Mouse (Mus musculus) kidney, postnatal 0 days (tissue): ENCODE measurements around the gene Smtnl2. TPM values are rescaled to one million over a fixed set of nuclear protein-coding genes. Genes with fewer than 3 reads are reported as not detected.

Experiments
- ATAC-seq: fragments of 200-750 bp; cut with Nextera tagmentation; replicated peaks from 2 replicates; pipeline ENCODE4 v1.8.0; 2017; ENCODE audit warnings: low read depth, moderate number of reproducible peaks, moderate TSS enrichment, moderate library complexity; ENCODE audit not compliant: low FRiP score
- DNase-seq: peaks from one replicate; pipeline ENCODE4 v3.0.0-alpha.2; 2016; ENCODE audit warnings: low spot score
- H3K27ac ChIP-seq: fragments of 300-500 bp; sonication (generic); 2 replicates; pipeline ENCODE4 v1.5.1; 2014; ENCODE audit warnings: mild to moderate bottlenecking
- H3K27me3 ChIP-seq: fragments of 300-500 bp; sonication (generic); 2 replicates; pipeline ENCODE4 v1.6.1; 2014; ENCODE audit warnings: low read length, mixed read lengths; ENCODE audit not compliant: insufficient read depth
- H3K36me3 ChIP-seq: fragments of 300-500 bp; sonication (generic); 2 replicates; pipeline ENCODE4 v1.6.1; 2014; ENCODE audit warnings: low read length, mixed read lengths; ENCODE audit not compliant: insufficient read depth
- H3K4me1 ChIP-seq: fragments of 300-500 bp; sonication (generic); replicated peaks from 2 replicates; pipeline ENCODE4 v1.6.1; 2014; ENCODE audit warnings: antibody characterized with exemption, low read length, mixed read lengths; ENCODE audit not compliant: insufficient read depth
- H3K4me2 ChIP-seq: fragments of 300-500 bp; sonication (generic); 2 replicates; pipeline ENCODE4 v1.6.1; 2014; ENCODE audit warnings: mild to moderate bottlenecking, low read length, moderate library complexity, mixed read lengths
- H3K4me3 ChIP-seq: fragments of 300-500 bp; sonication (generic); replicated peaks from 2 replicates; pipeline ENCODE4 v1.5.1; 2014; ENCODE audit warnings: low read depth, low read length
- H3K9ac ChIP-seq: fragments of 300-500 bp; sonication (generic); 2 replicates; pipeline ENCODE4 v1.6.1; 2014; ENCODE audit warnings: low read depth, low read length
- H3K9me3 ChIP-seq: fragments of 300-500 bp; sonication (generic); replicated peaks from 2 replicates; pipeline ENCODE4 v1.6.1; 2016; ENCODE audit warnings: low read length, inconsistent platforms, mixed read lengths
- CTCF ChIP-seq: IDR thresholded peaks from 2 replicates; pipeline ENCODE4 v1.5.1; 2016; ENCODE audit warnings: antibody characterized with exemption, low read depth, mild to moderate bottlenecking, moderate library complexity
- WGBS: fragments of 180-500 bp; shearing (Covaris S2); extraction: QIAGEN DNeasy Blood & Tissue Kit; methylation state at CpG from one replicate; pipeline ENCODE4 v1.1.7; 2014; 5-methylcytosine and 5-hydroxymethylcytosine counted together
- polyA plus RNA-seq: library from polyadenylated mRNA; unstranded; fragments of >200 nt; fragmentation: Nextera tagmentation; extraction: Ambion mirVana; gene quantifications from 2 replicates; pipeline ENCODE4 v1.2.1, GENCODE M21; 2015

The Smtnl2 gene
- polyA plus RNA-seq, 1 experiment from 2014 or later = 112 TPM

- Histone ChIP-seq H3K9ac (peak overlapping the region; percentile 94; the same call in 1 of the 2 replicates), H3K9me3 (no peaks in the 10 kb centered on the region), H3K4me3 (peak overlapping the region; percentile 74), H3K27me3 (no peaks in the 10 kb centered on the region), H3K4me2 (peak overlapping the region; percentile 97), H3K36me3 (no peaks in the 10 kb centered on the region), H3K27ac (peak overlapping the region; percentile 98), H3K4me1 (peaks cover 29% of the 10 kb centered on the region)
- DNase-seq (no peak), ATAC-seq (peak; percentile 75)
- WGBS = 20% methylated on average over 9 of the region's 9 CpGs
- TF ChIP-seq CTCF = no peak
Observed at GRCm38 (mm10) chr11:72411945-72412344, 432 bp upstream of the Smtnl2 start.

GRCm38 (mm10) chr11:72410521-72411092 lies 906 bp downstream of the Smtnl2 start:
- Histone ChIP-seq H3K4me1 (peaks cover 39% of the 10 kb centered on the region), H3K4me2 (peak overlapping the region; percentile 97), H3K27me3 (no peaks in the 10 kb centered on the region), H3K9ac (peak overlapping the region; percentile 94), H3K4me3 (peak overlapping the region; percentile 74), H3K27ac (peak overlapping the region; percentile 98), H3K36me3 (no peaks in the 10 kb centered on the region), H3K9me3 (no peaks in the 10 kb centered on the region)
- DNase-seq = peak; percentile 58
- ATAC-seq = peak; percentile 68
- WGBS = 1% methylated on average over 25 of the region's 25 CpGs
- no peak for TF ChIP-seq CTCF

- Histone ChIP-seq H3K27ac (peak overlapping the region; percentile 98), H3K36me3 (no peaks in the 10 kb centered on the region), H3K4me2 (peak overlapping the region; percentile 97), H3K9me3 (no peaks in the 10 kb centered on the region), H3K9ac (peak overlapping the region; percentile 94), H3K4me1 (peaks cover 39% of the 10 kb centered on the region), H3K27me3 (no peaks in the 10 kb centered on the region), H3K4me3 (peak overlapping the region; percentile 74)
- no peak for DNase-seq
- WGBS = 45% methylated on average over 12 of the region's 12 CpGs
- no peak for TF ChIP-seq CTCF
- ATAC-seq = no peak
Observed at GRCm38 (mm10) chr11:72409649-72410385, 1.7 kb downstream of the Smtnl2 start.

- TF ChIP-seq CTCF = no peak
- H3K4me1 ChIP-seq = peaks cover 38% of the 10 kb centered on the region
- H3K27me3 ChIP-seq = no peaks in the 10 kb centered on the region
- H3K36me3 ChIP-seq = no peaks in the 10 kb centered on the region
- peak overlapping the region; percentile 74 for H3K4me3 ChIP-seq
- no peak for ATAC-seq
- DNase-seq = peak; percentile 42
- no peaks in the 10 kb centered on the region for H3K9me3 ChIP-seq
- peak overlapping the region; percentile 97 for H3K4me2 ChIP-seq
- WGBS = 28% methylated on average over 9 of the region's 9 CpGs
- H3K9ac ChIP-seq = peak overlapping the region; percentile 94
- peak overlapping the region; percentile 47; the same call in 1 of the 2 replicates for H3K27ac ChIP-seq
Observed at GRCm38 (mm10) chr11:72408451-72409170, 2.9 kb downstream of the Smtnl2 start.

GRCm38 (mm10) chr11:72407574-72407973 lies 3.9 kb downstream of the Smtnl2 start:
- H3K9ac ChIP-seq = peak overlapping the region; percentile 44

GRCm38 (mm10) chr11:72407081-72407480 lies 4.4 kb downstream of the Smtnl2 start:
- WGBS = 16% methylated on average over 3 of the region's 3 CpGs
- no peaks in the 10 kb centered on the region for H3K9me3 ChIP-seq
- peak overlapping the region; percentile 65 for H3K27ac ChIP-seq
- no peak for TF ChIP-seq CTCF
- peak overlapping the region; percentile 74; the same call in 1 of the 2 replicates for H3K4me3 ChIP-seq
- DNase-seq (no peak), ATAC-seq (no peak)
- no peaks in the 10 kb centered on the region for H3K27me3 ChIP-seq
- peak overlapping the region; percentile 97 for H3K4me2 ChIP-seq
- H3K9ac ChIP-seq = peak overlapping the region; percentile 44
- no peaks in the 10 kb centered on the region for H3K36me3 ChIP-seq
- H3K4me1 ChIP-seq = peaks cover 41% of the 10 kb centered on the region

More at GRCm38 (mm10) chr11:72407574-72407973, 3.9 kb downstream of the Smtnl2 start:
- no peaks in the 10 kb centered on the region for H3K36me3 ChIP-seq
- no peak for TF ChIP-seq CTCF
- peaks cover 41% of the 10 kb centered on the region for H3K4me1 ChIP-seq
- H3K27me3 ChIP-seq = no peaks in the 10 kb centered on the region
- DNase-seq = no peak
- no peaks in the 10 kb centered on the region for H3K9me3 ChIP-seq
- ATAC-seq = no peak
- peak overlapping the region; percentile 74; the same call in 1 of the 2 replicates for H3K4me3 ChIP-seq
- peak overlapping the region; percentile 65; the same call in 1 of the 2 replicates for H3K27ac ChIP-seq
- H3K4me2 ChIP-seq = peak overlapping the region; percentile 97
- WGBS = 23% methylated on average over 7 of the region's 7 CpGs
